Mouse (Mus musculus) layer of hippocampus, adult 2 months (tissue): ENCODE results near the gene Rab34. TPM values are rescaled to one million over a fixed set of nuclear protein-coding genes. Genes with fewer than 3 reads are reported as not detected.
A peak's percentile ranks its signal among the peaks of the same experiment; 100 is the strongest.

Source experiments
- DNase-seq, 2 experiments: peaks; one replicate each; pipeline ENCODE4 v3.0.0; 2022; ENCODE audit warnings: low spot score in 2 of 2
- H3K27ac ChIP-seq: fragments of 200-600 bp; 2 replicates; pipeline ENCODE4 v1.8.1; 2022
- H3K4me3 ChIP-seq: fragments of 200-600 bp; 2 replicates; pipeline ENCODE4 v1.8.1; 2022; ENCODE audit warnings: mild to moderate bottlenecking
- CTCF ChIP-seq: fragments of 200-600 bp; conservative IDR thresholded peaks from 2 replicates; pipeline ENCODE4 v1.8.1; 2022; ENCODE audit warnings: antibody characterized with exemption, mild to moderate bottlenecking, moderate library complexity
- total RNA-seq, 2 experiments: library from RNA; stranded (reverse); gene quantifications; 2 replicates each; pipeline ENCODE4 v1.2.3; 2021

Rab34 gene
- total RNA-seq, 2 experiments from 2014 or later = 33.3 TPM

DNA sequence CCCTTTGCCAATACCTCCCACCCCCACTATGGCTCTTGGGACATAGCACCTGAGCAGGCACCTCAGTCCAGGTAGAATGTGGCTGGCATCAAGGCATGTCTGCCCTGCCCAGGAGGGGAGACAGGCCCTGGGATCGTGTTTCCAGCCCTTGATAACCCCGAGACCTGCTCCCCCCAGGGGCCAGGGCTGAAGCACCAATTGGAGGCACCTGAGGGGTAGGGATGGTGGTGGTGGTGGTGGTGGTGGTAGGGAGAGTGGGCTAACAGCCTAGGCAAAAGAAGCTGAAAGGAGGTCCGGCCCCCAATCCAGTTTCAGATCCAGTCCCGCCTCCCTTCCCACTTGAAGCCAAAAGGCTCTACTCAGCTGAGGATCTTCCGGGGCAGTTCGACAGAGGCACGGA is 28.7 kb upstream of the Rab34 start:
- Histone ChIP-seq H3K4me3 (no peak overlapping the region), H3K27ac (no peak overlapping the region)
- TF ChIP-seq CTCF = no peak
- DNase-seq = no peak

DNA sequence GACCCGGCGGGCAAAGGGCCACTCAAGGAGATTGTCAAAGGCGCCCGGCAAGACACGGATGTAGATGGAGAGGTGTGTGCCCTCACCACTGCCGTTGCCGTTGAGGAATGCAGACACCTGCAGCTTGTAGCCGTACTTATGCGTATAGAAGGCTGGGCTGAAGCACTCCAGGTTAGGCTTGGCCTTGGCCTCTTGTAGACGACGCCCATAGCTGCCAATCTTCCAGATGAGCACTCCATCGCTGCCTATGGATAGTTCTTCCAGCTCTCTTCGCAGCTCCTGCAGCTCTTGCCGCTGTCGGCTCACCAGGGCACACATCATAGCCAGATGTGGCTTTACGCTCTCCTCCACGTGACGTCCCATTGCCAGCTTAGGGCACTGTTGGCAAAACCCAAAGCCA is 28.1 kb upstream of the Rab34 start:
- no peak overlapping the region for H3K27ac ChIP-seq
- no peak for DNase-seq
- TF ChIP-seq CTCF = no peak
- H3K4me3 ChIP-seq = no peak overlapping the region

DNA sequence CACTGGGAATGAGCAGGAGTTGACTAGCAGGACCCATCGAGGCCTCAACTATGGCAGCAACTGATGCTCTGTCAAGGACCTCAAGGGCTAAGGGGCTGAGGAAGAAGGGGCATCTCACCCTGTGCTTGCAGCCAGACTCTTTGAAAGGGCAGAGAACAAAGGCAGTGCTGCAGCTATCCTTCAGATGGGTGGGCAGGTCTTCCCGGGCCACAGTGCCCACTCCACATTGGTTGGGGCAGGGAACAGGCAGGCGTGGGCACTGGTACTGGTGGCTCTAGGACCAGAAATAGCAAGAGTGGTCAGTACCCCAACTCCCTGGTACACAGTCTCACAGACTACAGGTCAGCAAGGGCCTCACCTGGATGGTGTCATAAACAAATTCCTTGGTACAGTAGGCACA is 27.6 kb upstream of the Rab34 start:
- no peak for TF ChIP-seq CTCF
- Histone ChIP-seq H3K4me3 (no peak overlapping the region), H3K27ac (no peak overlapping the region)
- no peak for DNase-seq

DNA sequence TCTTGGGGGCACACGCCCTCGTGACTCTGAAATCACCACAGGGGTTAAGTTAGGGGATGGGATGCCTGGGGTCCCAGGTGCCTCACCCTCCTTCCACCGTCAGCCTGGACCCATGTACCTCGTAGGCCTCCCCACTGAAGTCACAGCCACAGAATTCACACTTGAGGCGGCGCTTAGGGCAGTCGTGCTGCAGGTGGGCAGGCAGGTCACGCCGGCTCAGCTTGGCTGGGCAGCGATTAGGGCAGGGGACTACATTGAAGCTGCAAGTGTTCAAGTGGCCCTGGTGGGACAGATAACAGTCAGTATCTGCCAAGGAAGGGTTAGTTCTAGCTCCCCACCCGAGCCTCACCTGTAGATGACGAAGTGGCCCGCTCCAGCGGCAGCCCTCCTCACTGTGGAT is 27.1 kb upstream of the Rab34 start:
- H3K27ac ChIP-seq = 0 out of 2 replicates have a peak overlapping the region, but pooled peaks have one; percentile 10
- TF ChIP-seq CTCF = no peak

DNA sequence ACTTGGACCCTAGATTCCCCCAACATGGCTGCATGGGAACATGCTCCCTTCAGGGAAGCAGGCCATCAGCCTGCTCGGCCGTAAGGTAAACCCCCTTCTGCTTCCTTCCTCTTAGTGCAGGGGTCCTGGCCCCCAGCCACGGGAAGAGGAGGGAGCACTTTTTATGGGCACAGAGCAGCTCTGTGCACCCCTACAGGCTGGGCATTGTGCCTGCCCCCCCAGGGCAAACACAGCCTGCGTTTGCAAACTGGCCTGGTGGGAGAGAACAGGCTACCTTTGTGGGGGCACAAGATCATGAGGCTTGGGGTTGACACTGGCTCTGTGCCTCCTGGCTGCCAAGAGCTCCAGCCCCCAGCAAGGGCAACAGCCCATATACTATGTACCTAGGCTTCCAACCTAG is 26.3 kb upstream of the Rab34 start:
- Histone ChIP-seq H3K27ac (peak overlapping the region; percentile 91; the same call in 1 of the 2 replicates), H3K4me3 (no peak overlapping the region)
- no peak for TF ChIP-seq CTCF
- DNase-seq = peak in 1 of 2 experiments; percentile 45

More for the DNA sequence above, 27.1 kb upstream of the Rab34 start:
- H3K4me3 ChIP-seq = no peak overlapping the region
- DNase-seq = no peak

DNA sequence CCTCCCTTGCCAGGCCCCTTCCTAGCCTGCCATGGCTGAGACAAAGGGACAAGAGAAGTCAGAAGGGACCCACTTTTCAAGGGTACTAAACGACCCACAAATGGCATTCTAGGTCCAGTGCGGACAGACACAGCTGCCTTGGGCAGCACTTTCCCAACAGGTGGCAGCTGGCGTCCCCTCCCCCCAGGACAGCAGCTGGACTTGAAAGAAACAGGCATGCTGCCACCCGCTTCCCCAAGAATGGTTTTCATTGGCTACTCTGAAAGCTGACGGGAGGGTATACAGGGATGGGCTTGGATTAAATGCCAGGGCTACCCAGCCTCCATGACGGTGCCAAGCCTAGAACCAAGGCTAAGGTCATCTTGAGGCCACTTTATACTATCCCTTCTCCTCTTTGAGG is 25.7 kb upstream of the Rab34 start:
- Histone ChIP-seq H3K4me3 (no peak overlapping the region; the same call in 1 of the 2 replicates), H3K27ac (peak overlapping the region; percentile 91; the same call in 1 of the 2 replicates)
- DNase-seq = no peak
- TF ChIP-seq CTCF = no peak

DNA sequence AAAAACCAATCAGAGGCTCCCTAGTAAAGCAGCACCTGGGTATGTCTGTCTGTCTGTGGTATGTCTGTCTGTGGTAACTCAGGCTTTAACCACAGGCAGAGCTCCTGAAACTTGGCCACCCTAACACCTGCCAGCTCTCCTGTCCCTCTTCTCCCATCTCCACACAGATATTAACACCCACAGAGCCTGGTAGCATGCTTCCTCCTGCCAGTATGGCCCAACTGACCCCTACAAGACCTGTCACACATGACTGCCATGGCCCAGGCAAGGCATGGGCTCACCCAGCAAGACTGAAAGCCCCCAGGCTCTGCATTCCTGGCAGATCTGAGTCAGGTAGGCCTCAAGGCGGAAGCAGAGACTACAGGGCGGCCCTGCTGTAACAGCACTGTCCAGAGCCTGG is 25.2 kb upstream of the Rab34 start:
- peak overlapping the region; percentile 91; the same call in 1 of the 2 replicates for H3K27ac ChIP-seq
- no peak for DNase-seq
- TF ChIP-seq CTCF = no peak
- peak overlapping the region; percentile 6; the same call in 1 of the 2 replicates for H3K4me3 ChIP-seq

DNA sequence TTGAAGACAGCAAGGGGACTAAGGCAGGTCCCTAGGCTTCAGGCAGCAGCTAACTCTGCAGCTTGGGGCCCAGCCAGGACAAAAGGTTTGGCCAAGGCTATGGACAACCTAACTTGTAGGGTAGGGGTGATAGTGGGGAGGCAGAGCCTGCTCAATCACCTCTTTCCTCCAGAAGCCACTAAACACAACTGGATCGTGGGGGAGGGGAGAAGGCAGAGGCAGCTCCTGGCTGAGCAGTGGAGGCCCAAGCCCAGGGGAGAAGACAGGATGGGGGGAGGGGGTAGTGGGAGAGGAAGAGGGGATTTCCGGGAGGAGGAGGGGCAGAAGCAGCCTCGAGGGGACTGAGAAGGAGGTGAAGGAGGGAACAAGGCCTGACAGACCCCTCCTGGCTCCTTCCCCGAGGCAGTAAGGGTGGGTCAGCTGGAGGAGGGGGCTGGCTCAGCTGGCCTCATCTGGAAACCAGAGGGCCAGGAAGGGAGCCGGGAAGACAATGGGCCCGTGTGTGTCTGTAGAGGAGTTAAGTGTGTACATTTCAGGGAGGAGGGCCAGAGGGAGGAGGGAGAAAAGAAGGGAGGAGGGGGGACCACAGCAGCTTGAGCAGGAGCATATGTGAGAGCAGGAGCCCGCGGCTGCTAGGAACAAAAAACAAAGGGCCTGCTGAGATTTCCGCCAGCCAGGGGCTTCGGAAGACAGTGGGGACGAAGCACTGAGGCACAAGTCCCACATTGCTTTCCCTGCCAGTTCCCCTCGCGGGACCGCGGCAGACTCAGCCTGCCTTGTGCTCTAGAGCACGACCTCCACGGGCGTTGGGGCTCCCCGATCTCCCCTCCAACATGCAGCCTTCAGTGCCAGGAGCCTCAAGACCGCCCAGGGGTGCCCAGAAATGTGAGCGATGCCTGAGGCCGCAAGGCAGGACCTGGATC is 24.3 kb upstream of the Rab34 start:
- DNase-seq = no peak
- peak overlapping the region; percentile 91 for H3K27ac ChIP-seq
- peak overlapping the region; percentile 89 for H3K4me3 ChIP-seq
- TF ChIP-seq CTCF = no peak

DNA sequence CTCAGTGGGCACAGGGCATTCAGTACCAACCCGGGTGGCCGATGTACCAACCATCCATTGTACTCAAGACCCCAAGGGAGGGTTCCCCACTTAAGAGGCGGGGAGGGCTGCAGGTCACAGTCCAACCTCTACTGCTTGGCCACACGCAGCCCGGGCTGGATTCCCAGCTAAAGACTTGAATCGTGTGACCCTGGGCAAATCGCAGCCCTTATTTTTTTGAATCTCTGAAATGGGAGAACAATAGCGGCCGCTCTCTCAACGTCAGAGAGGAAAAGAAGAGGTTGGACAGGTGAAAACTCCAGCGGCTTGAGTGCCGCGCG is 23.7 kb upstream of the Rab34 start:
- DNase-seq = no peak
- Histone ChIP-seq H3K4me3 (peak overlapping the region; percentile 89), H3K27ac (peak overlapping the region; percentile 91)
- TF ChIP-seq CTCF = no peak

DNA sequence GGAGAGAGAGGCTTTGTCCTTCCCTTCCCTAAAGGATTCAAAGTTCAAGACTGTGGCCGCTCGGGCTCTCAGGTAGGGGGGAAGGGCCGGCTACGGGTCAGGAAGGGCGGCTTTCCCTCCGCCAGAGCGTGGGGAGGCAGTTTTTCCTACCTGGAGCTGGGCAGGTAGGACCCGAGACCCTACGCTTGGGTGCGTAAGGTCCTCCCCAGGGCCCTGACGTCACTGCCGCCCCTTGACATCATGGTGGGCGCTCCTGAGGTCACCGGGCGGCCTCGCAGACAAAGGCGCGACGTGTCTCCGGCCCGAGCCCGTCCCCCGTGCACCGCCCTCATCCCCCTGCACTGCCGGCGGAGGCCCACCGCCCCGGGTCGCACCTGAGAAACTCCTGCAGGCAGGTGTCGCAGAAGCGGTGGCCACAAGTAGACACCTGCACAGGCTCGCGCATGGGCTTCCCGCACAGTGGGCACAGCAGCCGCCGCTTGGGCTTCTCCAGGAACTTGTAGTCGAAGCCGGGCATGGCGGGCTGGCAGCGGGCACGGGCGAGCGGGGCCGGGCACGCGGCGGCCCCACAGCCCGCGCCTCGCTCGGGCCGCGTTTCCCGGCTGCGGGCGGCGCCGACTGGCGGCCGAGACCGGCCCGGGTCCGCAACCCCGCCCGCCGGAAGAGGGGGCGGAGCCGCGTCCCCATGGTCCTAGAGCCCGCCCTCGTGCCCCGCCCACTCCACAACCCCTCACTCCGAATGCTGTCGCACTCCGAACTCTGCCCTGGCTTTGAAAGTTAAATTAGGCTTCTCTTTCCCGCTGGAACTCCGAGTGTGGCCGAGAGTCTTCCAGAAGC is 23.1 kb upstream of the Rab34 start, which contains the start of gene Traf4:
Gene Traf4 (minus strand): TSS at position 666 of the 837 bp plus-strand sequence.
- Histone ChIP-seq H3K27ac (peak within 1 kb of the TSS; percentile 91), H3K4me3 (peak within 1 kb of the TSS; percentile 89)
- peak; percentile 67 to 70 for DNase-seq
- TF ChIP-seq CTCF = peak; percentile 40

DNA sequence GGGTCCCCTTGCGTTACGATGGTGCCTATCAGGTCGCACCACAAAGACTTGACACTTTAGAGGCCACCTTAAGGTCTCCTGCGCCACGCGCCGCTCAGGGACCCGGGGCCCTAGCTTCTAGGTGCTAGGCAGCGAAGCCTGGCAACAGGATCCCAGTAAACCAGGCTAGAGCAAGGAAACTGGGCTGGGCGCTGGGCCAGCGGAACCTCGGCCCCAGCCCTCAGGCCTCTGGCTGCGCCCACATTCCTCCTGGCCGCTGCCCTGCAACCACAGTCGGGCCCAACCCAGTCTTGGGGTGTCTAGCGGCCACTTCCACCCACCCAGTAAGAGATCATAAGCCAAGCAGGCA is 22.5 kb upstream of the Rab34 start:
- no peak for DNase-seq
- Histone ChIP-seq H3K27ac (peak overlapping the region; percentile 80), H3K4me3 (peak overlapping the region; percentile 89)
- TF ChIP-seq CTCF = no peak

DNA sequence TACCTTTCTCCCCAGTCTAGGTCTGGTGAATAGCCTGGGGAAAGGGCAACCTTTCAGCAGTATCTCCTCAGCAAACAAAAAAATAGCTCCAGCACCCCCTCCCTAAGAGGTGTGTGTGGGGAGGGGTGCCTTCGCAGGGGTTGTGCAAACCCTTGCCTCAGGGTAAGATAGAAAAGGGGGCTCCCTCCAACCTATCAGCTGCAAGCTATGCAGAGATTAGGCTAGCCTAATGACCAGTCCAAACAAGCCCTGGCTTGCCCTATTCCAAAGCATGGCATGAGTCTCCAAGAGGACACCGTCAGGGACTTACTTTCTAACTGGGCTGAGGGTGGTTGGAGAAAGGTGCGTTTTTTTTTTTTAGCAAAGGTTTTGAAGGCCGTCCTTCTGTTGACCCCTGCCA is 22.1 kb upstream of the Rab34 start:
- Histone ChIP-seq H3K27ac (peak overlapping the region; percentile 80), H3K4me3 (peak overlapping the region; percentile 89)
- DNase-seq = no peak
- no peak for TF ChIP-seq CTCF

DNA sequence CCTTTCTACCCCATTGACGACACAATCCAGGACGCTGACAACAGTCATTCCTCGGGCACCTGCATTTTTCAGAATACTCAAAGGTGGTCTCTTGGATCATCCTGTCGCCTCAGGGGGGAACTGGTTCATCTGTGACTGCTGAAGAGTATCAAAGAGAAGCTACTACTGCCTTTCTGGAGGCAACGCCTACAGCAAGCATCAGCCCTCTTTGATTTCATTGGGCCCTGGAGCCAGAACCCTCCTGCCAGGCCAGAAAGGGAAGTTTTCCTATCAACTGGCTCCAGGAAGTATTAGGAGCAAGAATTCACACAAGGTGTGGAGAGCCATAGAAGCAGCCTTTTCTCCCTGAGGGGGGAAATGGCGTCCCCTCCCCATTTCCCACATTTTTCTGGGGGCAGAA is 21.6 kb upstream of the Rab34 start:
- no peak for TF ChIP-seq CTCF
- no peak for DNase-seq
- Histone ChIP-seq H3K4me3 (no peak overlapping the region), H3K27ac (no peak overlapping the region)
